Mouse (Mus musculus): ENCODE results near the gene Deup1. TPM values are rescaled to one million over a fixed set of nuclear protein-coding genes. Genes with fewer than 3 reads are reported as not detected.

The Deup1 gene
- polyA plus RNA-seq (2014; fragmentation: Nextera tagmentation; extraction: Ambion mirVana), result 0.67 and 0.75 TPM in 2 replicates

- Histone ChIP-seq H3K9me3 (ENCODE audit: control insufficient read depth, low read length) (no peaks in the 10 kb centered on the region), H3K27me3 (ENCODE audit: control insufficient read depth, insufficient read depth, low read length) (no peaks in the 10 kb centered on the region), H3K36me3 (ENCODE audit: control insufficient read depth, insufficient read depth, low read length) (no peaks in the 10 kb centered on the region), H3K4me2 (ENCODE audit: low read length) (peak within 1 kb of the TSS; percentile 73), H3K4me3 (replicated peaks; ENCODE audit: low read depth, low read length) (peak within 1 kb of the TSS; percentile 29), H3K27ac (replicated peaks; ENCODE audit: low read depth, low read length) (no peak within 1 kb of the TSS), H3K4me1 (ENCODE audit: control insufficient read depth, insufficient read depth, low read length) (peaks cover 6% of the 10 kb centered on the region), H3K9ac (replicated peaks; ENCODE audit: low read length) (peak within 1 kb of the TSS; percentile 44)
- 1% methylated on average over 28 of the region's 28 CpGs for WGBS
- DNase-seq (peak; percentile 74), ATAC-seq (ENCODE audit: low FRiP score, low TSS enrichment) (peak; percentile 73; the same call in 1 of the 2 replicates)
Measured at GRCm38 (mm10) chr9:15627785-15628287, at the start of gene Deup1. Gene Deup1, minus strand, starts transcription at chr9:15627933.

DNA sequence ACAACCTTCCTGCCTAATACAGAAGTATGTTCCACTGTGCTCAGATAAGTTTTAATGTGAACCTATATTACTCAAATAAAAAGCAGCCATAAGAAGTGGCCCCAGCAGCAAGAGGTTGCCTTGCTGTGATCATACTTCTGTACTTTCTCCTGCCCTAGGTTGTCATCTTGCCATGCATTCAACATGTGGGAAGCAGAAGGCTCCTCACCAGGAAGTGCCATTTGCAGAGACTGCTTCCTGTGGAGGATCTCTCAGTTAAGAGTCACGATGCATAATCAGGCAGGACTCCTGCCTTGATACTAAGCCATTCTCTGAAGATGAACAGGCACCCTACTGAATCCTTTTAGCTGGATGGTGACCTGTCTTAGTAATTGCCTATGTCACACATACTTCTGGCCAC lies 44.5 kb upstream of the Deup1 start:
- Histone ChIP-seq H3K4me1 (ENCODE audit: control insufficient read depth, insufficient read depth, low read length) (no peaks in the 10 kb centered on the region), H3K9ac (replicated peaks; ENCODE audit: low read length) (no peak overlapping the region), H3K4me2 (ENCODE audit: low read length) (no peak overlapping the region), H3K9me3 (ENCODE audit: control insufficient read depth, low read length) (no peaks in the 10 kb centered on the region), H3K36me3 (ENCODE audit: control insufficient read depth, insufficient read depth, low read length) (no peaks in the 10 kb centered on the region), H3K4me3 (replicated peaks; ENCODE audit: low read depth, low read length) (no peak overlapping the region), H3K27me3 (ENCODE audit: control insufficient read depth, insufficient read depth, low read length) (no peaks in the 10 kb centered on the region), H3K27ac (replicated peaks; ENCODE audit: low read depth, low read length) (no peak overlapping the region)
- no peak for ATAC-seq (ENCODE audit: low FRiP score, low TSS enrichment)
- WGBS, result 42% methylated on average over 1 of the region's 1 CpGs
- no peak for DNase-seq

GRCm38 (mm10) chr9:15670002-15670527 lies 42.3 kb upstream of the Deup1 start:
- 47% methylated on average over 5 of the region's 5 CpGs for WGBS
- Histone ChIP-seq H3K4me2 (ENCODE audit: low read length) (no peak overlapping the region), H3K9ac (replicated peaks; ENCODE audit: low read length) (no peak overlapping the region), H3K4me1 (ENCODE audit: control insufficient read depth, insufficient read depth, low read length) (no peaks in the 10 kb centered on the region), H3K4me3 (replicated peaks; ENCODE audit: low read depth, low read length) (no peak overlapping the region), H3K36me3 (ENCODE audit: control insufficient read depth, insufficient read depth, low read length) (no peaks in the 10 kb centered on the region), H3K27me3 (ENCODE audit: control insufficient read depth, insufficient read depth, low read length) (no peaks in the 10 kb centered on the region), H3K27ac (replicated peaks; ENCODE audit: low read depth, low read length) (no peak overlapping the region), H3K9me3 (ENCODE audit: control insufficient read depth, low read length) (no peaks in the 10 kb centered on the region)
- no peak for DNase-seq
- no peak for ATAC-seq (ENCODE audit: low FRiP score, low TSS enrichment)

GRCm38 (mm10) chr9:15669452-15669851 lies 41.7 kb upstream of the Deup1 start:
- Histone ChIP-seq H3K4me2 (ENCODE audit: low read length) (no peak overlapping the region), H3K4me3 (replicated peaks; ENCODE audit: low read depth, low read length) (no peak overlapping the region), H3K27me3 (ENCODE audit: control insufficient read depth, insufficient read depth, low read length) (no peaks in the 10 kb centered on the region), H3K27ac (replicated peaks; ENCODE audit: low read depth, low read length) (no peak overlapping the region), H3K36me3 (ENCODE audit: control insufficient read depth, insufficient read depth, low read length) (no peaks in the 10 kb centered on the region), H3K4me1 (ENCODE audit: control insufficient read depth, insufficient read depth, low read length) (no peaks in the 10 kb centered on the region), H3K9me3 (ENCODE audit: control insufficient read depth, low read length) (no peaks in the 10 kb centered on the region), H3K9ac (replicated peaks; ENCODE audit: low read length) (no peak overlapping the region)
- no peak for DNase-seq
- ATAC-seq (ENCODE audit: low FRiP score, low TSS enrichment), result no peak
- WGBS, result 68% methylated on average over 3 of the region's 3 CpGs

GRCm38 (mm10) chr9:15664606-15665005 lies 36.9 kb upstream of the Deup1 start:
- DNase-seq (no peak), ATAC-seq (ENCODE audit: low FRiP score, low TSS enrichment) (no peak)
- no peaks in the 10 kb centered on the region for H3K9me3 ChIP-seq (ENCODE audit: control insufficient read depth, low read length)
- H3K27ac ChIP-seq (replicated peaks; ENCODE audit: low read depth, low read length), result no peak overlapping the region
- H3K36me3 ChIP-seq (ENCODE audit: control insufficient read depth, insufficient read depth, low read length), result no peaks in the 10 kb centered on the region
- no peak overlapping the region for H3K4me2 ChIP-seq (ENCODE audit: low read length)
- WGBS, result 84% methylated on average over 7 of the region's 7 CpGs
- H3K9ac ChIP-seq (replicated peaks; ENCODE audit: low read length), result no peak overlapping the region
- H3K4me3 ChIP-seq (replicated peaks; ENCODE audit: low read depth, low read length), result no peak overlapping the region
- no peaks in the 10 kb centered on the region for H3K27me3 ChIP-seq (ENCODE audit: control insufficient read depth, insufficient read depth, low read length)
- H3K4me1 ChIP-seq (ENCODE audit: control insufficient read depth, insufficient read depth, low read length), result no peaks in the 10 kb centered on the region

- H3K36me3 ChIP-seq (ENCODE audit: control insufficient read depth, insufficient read depth, low read length), result no peaks in the 10 kb centered on the region
- ATAC-seq (ENCODE audit: low FRiP score, low TSS enrichment), result no peak
- H3K27ac ChIP-seq (replicated peaks; ENCODE audit: low read depth, low read length), result no peak overlapping the region
- peaks cover 8% of the 10 kb centered on the region; the same call in 1 of the 2 replicates for H3K9me3 ChIP-seq (ENCODE audit: control insufficient read depth, low read length)
- no peaks in the 10 kb centered on the region for H3K4me1 ChIP-seq (ENCODE audit: control insufficient read depth, insufficient read depth, low read length)
- H3K27me3 ChIP-seq (ENCODE audit: control insufficient read depth, insufficient read depth, low read length), result no peaks in the 10 kb centered on the region
- H3K4me2 ChIP-seq (ENCODE audit: low read length), result no peak overlapping the region
- no peak for DNase-seq
- no peak overlapping the region for H3K4me3 ChIP-seq (replicated peaks; ENCODE audit: low read depth, low read length)
- H3K9ac ChIP-seq (replicated peaks; ENCODE audit: low read length), result no peak overlapping the region
- WGBS, result 76% methylated on average over 6 of the region's 6 CpGs
Measured at GRCm38 (mm10) chr9:15659069-15659468, 31.3 kb upstream of the Deup1 start.

- no peaks in the 10 kb centered on the region for H3K27me3 ChIP-seq (ENCODE audit: control insufficient read depth, insufficient read depth, low read length)
- H3K9me3 ChIP-seq (ENCODE audit: control insufficient read depth, low read length), result peaks cover 9% of the 10 kb centered on the region; the same call in 1 of the 2 replicates
- 14% methylated on average over 6 of the region's 6 CpGs for WGBS
- no peaks in the 10 kb centered on the region for H3K4me1 ChIP-seq (ENCODE audit: control insufficient read depth, insufficient read depth, low read length)
- H3K4me2 ChIP-seq (ENCODE audit: low read length), result no peak overlapping the region
- ATAC-seq (ENCODE audit: low FRiP score, low TSS enrichment) (no peak), DNase-seq (peak; percentile 3)
- no peaks in the 10 kb centered on the region for H3K36me3 ChIP-seq (ENCODE audit: control insufficient read depth, insufficient read depth, low read length)
- H3K4me3 ChIP-seq (replicated peaks; ENCODE audit: low read depth, low read length), result no peak overlapping the region
- no peak overlapping the region for H3K9ac ChIP-seq (replicated peaks; ENCODE audit: low read length)
- H3K27ac ChIP-seq (replicated peaks; ENCODE audit: low read depth, low read length), result no peak overlapping the region
Measured at GRCm38 (mm10) chr9:15658236-15658785, 30.6 kb upstream of the Deup1 start.

- no peak overlapping the region for H3K4me3 ChIP-seq (replicated peaks; ENCODE audit: low read depth, low read length)
- no peaks in the 10 kb centered on the region for H3K4me1 ChIP-seq (ENCODE audit: control insufficient read depth, insufficient read depth, low read length)
- H3K36me3 ChIP-seq (ENCODE audit: control insufficient read depth, insufficient read depth, low read length), result no peaks in the 10 kb centered on the region
- 0 out of 2 replicates have a peak, but pooled peaks have one; percentile 37 for ATAC-seq (ENCODE audit: low FRiP score, low TSS enrichment)
- DNase-seq, result peak; percentile 19
- H3K27me3 ChIP-seq (ENCODE audit: control insufficient read depth, insufficient read depth, low read length), result no peaks in the 10 kb centered on the region
- H3K9me3 ChIP-seq (ENCODE audit: control insufficient read depth, low read length), result peaks cover 9% of the 10 kb centered on the region; the same call in 1 of the 2 replicates
- H3K4me2 ChIP-seq (ENCODE audit: low read length), result no peak overlapping the region
- H3K9ac ChIP-seq (replicated peaks; ENCODE audit: low read length), result no peak overlapping the region
- H3K27ac ChIP-seq (replicated peaks; ENCODE audit: low read depth, low read length), result no peak overlapping the region
Measured at GRCm38 (mm10) chr9:15653036-15653435, 25.3 kb upstream of the Deup1 start.

DNA sequence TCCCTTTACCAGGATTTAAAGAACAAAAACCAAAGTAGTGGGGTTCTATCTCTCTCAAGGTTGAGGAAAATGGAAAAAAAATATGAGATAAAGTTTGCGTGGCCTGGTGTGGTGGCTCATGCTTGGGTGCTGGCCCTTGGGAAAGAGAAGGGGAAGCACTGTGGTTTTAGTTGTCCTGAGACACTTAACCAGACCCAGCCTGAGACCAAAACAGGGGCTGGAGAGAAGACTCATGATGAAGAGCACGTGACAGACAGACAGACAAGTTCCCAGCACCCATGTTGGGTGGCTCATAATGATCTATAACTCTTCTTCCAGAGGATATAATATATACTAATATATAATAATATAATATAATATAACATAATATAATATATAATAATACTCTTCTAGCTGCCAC lies 22.2 kb upstream of the Deup1 start:
- Histone ChIP-seq H3K9ac (replicated peaks; ENCODE audit: low read length) (no peak overlapping the region), H3K4me1 (ENCODE audit: control insufficient read depth, insufficient read depth, low read length) (no peaks in the 10 kb centered on the region), H3K4me2 (ENCODE audit: low read length) (no peak overlapping the region), H3K4me3 (replicated peaks; ENCODE audit: low read depth, low read length) (no peak overlapping the region), H3K9me3 (ENCODE audit: control insufficient read depth, low read length) (peaks cover 5% of the 10 kb centered on the region; the same call in 1 of the 2 replicates), H3K27me3 (ENCODE audit: control insufficient read depth, insufficient read depth, low read length) (no peaks in the 10 kb centered on the region), H3K27ac (replicated peaks; ENCODE audit: low read depth, low read length) (no peak overlapping the region), H3K36me3 (ENCODE audit: control insufficient read depth, insufficient read depth, low read length) (no peaks in the 10 kb centered on the region)
- ATAC-seq (ENCODE audit: low FRiP score, low TSS enrichment) (no peak), DNase-seq (no peak)
- 96% methylated on average over 2 of the region's 2 CpGs for WGBS

All from midbrain, embryonic 14.5 days (tissue).